Mouse (Mus musculus) liver, postnatal 0 days (tissue): ENCODE data around the gene Hc.

Experiments
- CTCF ChIP-seq: sonication (generic); IDR thresholded peaks from 2 replicates; pipeline ENCODE4 v1.5.1; 2016; ENCODE audit warnings: antibody characterized with exemption, low read depth
- EP300 ChIP-seq: IDR thresholded peaks from 2 replicates; pipeline ENCODE4 v1.6.1; 2016; ENCODE audit warnings: antibody characterized with exemption, low read depth, mild to moderate bottlenecking

- TF ChIP-seq CTCF (no peak), EP300 (no peak)
Measured at GRCm38 (mm10) chr2:34948622-34949021, 112.6 kb downstream of the Hc start.
